In genomic region chr2:135305736-135306471, GRCm38 (mm10) we compare ENCODE assay signal across 12 mouse cellular contexts.
DNase-seq lines count a peak whose midpoint lies in the region; ATAC-seq lines count a peak whose summit lies in the region.
"Had no signal": no experiment of that assay in that cellular context is flagged by ENCODE, and none has a peak within 500 bp of the region (broad histone marks: within the 10 kb centered on the region; RNA-seq: fewer than 3 reads in every experiment).

No protein-coding gene starts in this region.

- no peak overlapping the region for H3K4me3 ChIP-seq in neural tube, embryonic 12.5 days
- no peak overlapping the region for H3K4me3 ChIP-seq in hindbrain, embryonic 15.5 days
- H3K4me3 ChIP-seq in kidney, embryonic 16.5 days (ENCODE audit: low read length): no peak overlapping the region
- H3K4me3 ChIP-seq: erythroblast, embryonic 14.5 days had no signal

- H3K4me1 ChIP-seq in neural tube, embryonic 12.5 days: no peaks in the 10 kb centered on the region
- H3K4me1 ChIP-seq in hindbrain, embryonic 15.5 days (replicated peaks): peaks cover 3% of the 10 kb centered on the region; the same call in 1 of the 2 replicates
- H3K4me1 ChIP-seq in kidney, embryonic 16.5 days (ENCODE audit: insufficient read depth, low read length): no peaks in the 10 kb centered on the region

- H3K36me3 ChIP-seq in neural tube, embryonic 12.5 days: no peaks in the 10 kb centered on the region
- no peaks in the 10 kb centered on the region for H3K36me3 ChIP-seq in hindbrain, embryonic 15.5 days
- no peaks in the 10 kb centered on the region for H3K36me3 ChIP-seq in kidney, embryonic 16.5 days (ENCODE audit: insufficient read depth, low read length)

- no peaks in the 10 kb centered on the region for H3K9me3 ChIP-seq in neural tube, embryonic 12.5 days
- no peaks in the 10 kb centered on the region for H3K9me3 ChIP-seq in hindbrain, embryonic 15.5 days
- H3K9me3 ChIP-seq in kidney, embryonic 16.5 days (ENCODE audit: low read length): no peaks in the 10 kb centered on the region

- H3K27me3 ChIP-seq in neural tube, embryonic 12.5 days (replicated peaks): no peaks in the 10 kb centered on the region
- H3K27me3 ChIP-seq in hindbrain, embryonic 15.5 days: no peaks in the 10 kb centered on the region
- no peaks in the 10 kb centered on the region for H3K27me3 ChIP-seq in kidney, embryonic 16.5 days (ENCODE audit: insufficient read depth, low read length)

- no peak overlapping the region for H3K27ac ChIP-seq in neural tube, embryonic 12.5 days
- peak overlapping the region; percentile 53; the same call in 1 of the 2 replicates for H3K27ac ChIP-seq in hindbrain, embryonic 15.5 days (replicated peaks)
- H3K27ac ChIP-seq in kidney, embryonic 16.5 days (ENCODE audit: low read length): no peak overlapping the region

- no peak overlapping the region for H3K9ac ChIP-seq in neural tube, embryonic 12.5 days
- no peak overlapping the region for H3K9ac ChIP-seq in hindbrain, embryonic 15.5 days
- no peak overlapping the region for H3K9ac ChIP-seq in kidney, embryonic 16.5 days (replicated peaks; ENCODE audit: low read length)

- H3K4me2 ChIP-seq in neural tube, embryonic 12.5 days (replicated peaks): no peak overlapping the region
- H3K4me2 ChIP-seq in hindbrain, embryonic 15.5 days: no peak overlapping the region
- no peak overlapping the region for H3K4me2 ChIP-seq in kidney, embryonic 16.5 days (replicated peaks; ENCODE audit: low read depth, low read length)

- ATAC-seq in neural tube, embryonic 12.5 days (ENCODE audit: low FRiP score, low read depth): peak; percentile 35; the same call in 1 of the 2 replicates
- ATAC-seq in hindbrain, embryonic 15.5 days (ENCODE audit: low FRiP score, low read depth): peak; percentile 63; the same call in 1 of the 2 replicates
- ATAC-seq in kidney, embryonic 16.5 days (ENCODE audit: low FRiP score, low TSS enrichment): no peak
- ATAC-seq: lung, postnatal 0 days had no signal

- DNase-seq in neural tube, embryonic 10.5 days (ENCODE audit: extremely low spot score, low spot score): no peak
- peak; percentile 77 to 87 for DNase-seq in cerebellum, postnatal 25 days
- DNase-seq in retina, postnatal 1 day: peak; percentile 48
- no peak for DNase-seq in layer of hippocampus, postnatal 36 days
- no peak for DNase-seq in embryo, embryonic 10 days (ENCODE audit: low spot score)
- DNase-seq: gastrocnemius, postnatal 10 days; kidney, postnatal 36 days had no signal

- WGBS in neural tube, embryonic 12.5 days: 67% methylated on average over 7 of the region's 7 CpGs
- 42% methylated on average over 7 of the region's 7 CpGs for WGBS in hindbrain, embryonic 15.5 days
- 73% methylated on average over 7 of the region's 7 CpGs for WGBS in kidney, embryonic 16.5 days

Comparison
In these comparisons a context has a peak if more than half of its experiments do, and no peak if none do; other contexts are left out.
1. DNase-seq: peak in cerebellum, postnatal 25 days (2 of 2) and retina, postnatal 1 day (single experiment); none in neural tube, embryonic 10.5 days (single experiment), layer of hippocampus, postnatal 36 days (0 of 2) and embryo, embryonic 10 days (single experiment).